Mouse (Mus musculus): ENCODE results near the gene Prune1.

DNA sequence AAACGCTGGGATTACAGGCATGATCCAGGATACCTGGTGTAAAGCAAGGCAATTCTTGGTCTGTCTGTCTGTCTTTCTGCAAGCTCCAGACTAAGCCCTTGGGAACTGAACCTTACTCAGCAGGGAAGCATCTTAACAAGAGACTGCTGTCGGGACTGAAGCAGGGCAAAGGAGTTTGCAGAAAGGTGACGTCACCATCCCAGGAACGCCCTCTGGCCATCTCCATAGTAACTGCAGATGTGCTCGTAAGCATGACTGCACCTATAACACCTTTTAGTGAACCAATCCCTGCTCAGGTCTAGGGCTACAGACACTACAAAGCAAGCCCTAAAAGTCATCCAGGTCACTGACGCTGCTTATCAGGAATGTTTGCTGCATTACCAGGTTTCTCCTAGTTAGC is 57.6 kb downstream of the Prune1 start:
- TF ChIP-seq POLR2A (IDR thresholded peaks at IDR 0.05; ENCODE audit: control insufficient read depth, low read depth, low read length) (no peak), CTCF (IDR thresholded peaks at IDR 0.05; ENCODE audit: control insufficient read depth, insufficient read depth, insufficient replicate concordance, low read depth, low read length) (no peak)

Measured in testis, adult 2 months (tissue).